Mouse (Mus musculus): Measurements from ENCODE around the gene March10. TPM values are rescaled to one million over a fixed set of nuclear protein-coding genes. Genes with fewer than 3 reads are reported as not detected.

March10 gene
- total RNA-seq, 4 experiments from 2014 or later, result not detected

DNA sequence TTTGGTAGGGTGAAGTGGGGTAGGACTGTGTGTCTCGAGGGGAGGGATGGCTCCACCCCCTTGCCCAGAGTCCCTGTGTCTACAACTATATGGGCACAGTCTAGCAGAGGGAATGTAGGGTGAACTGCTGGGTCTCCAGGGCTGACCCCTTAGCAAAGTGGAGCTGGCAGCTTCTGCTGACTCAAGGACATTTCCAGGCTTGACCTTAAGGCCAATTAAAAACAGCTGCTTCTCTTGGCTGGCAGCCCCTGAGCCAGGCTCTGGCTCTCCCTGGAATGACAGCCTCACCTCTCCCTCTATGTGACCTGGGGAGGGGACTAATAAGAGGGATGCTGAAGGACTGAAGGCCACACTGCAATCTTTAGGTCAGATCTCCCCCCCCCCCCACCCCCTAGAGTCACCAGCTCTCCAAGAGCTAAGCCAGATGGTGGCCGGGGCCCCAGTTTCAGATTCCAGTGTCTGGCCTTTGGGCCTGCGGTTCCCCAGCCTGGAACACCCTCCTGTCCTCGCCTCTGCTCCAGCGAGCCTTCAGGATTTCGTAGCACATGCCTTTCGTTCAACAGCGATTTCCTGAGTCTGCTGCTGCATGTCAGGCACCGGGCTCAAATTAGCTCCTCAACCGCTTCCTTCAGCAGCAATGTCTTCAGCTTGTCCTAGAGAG, 143.4 kb downstream of the March10 start:
- DNase-seq (ENCODE audit: low spot score), result peak; percentile 44

GRCm38 (mm10) chr11:105312311-105312942, 144.1 kb downstream of the March10 start:
- no peak for DNase-seq (ENCODE audit: low spot score)

- peak; percentile 63 for DNase-seq (ENCODE audit: low spot score)
These were observed 145.1 kb downstream of the March10 start for GRCm38 (mm10) chr11:105311291-105311975.

Other genes with a start within 250 kb of the March10 start
- gene Mrc2, start 164.1 kb downstream of the March10 start, total RNA-seq (2022), result 10 to 100 TPM in 3 of 4 experiments, 1 to 10 TPM in 1; 9.8 to 13.3 (median 13.0) TPM
- 10 to 100 TPM; 10.3 to 15.8 (median 12.1) TPM for gene Tanc2, start 133.3 kb upstream of the March10 start, total RNA-seq (2022)